In genomic region chr5:143654670-143655510, GRCm38 (mm10) we compare ENCODE assay signal across 9 mouse cellular contexts. TPM values are rescaled to one million over a fixed set of nuclear protein-coding genes. Genes with fewer than 3 reads are reported as not detected.
DNase-seq lines count a peak whose midpoint lies in the region; ATAC-seq lines count a peak whose summit lies in the region.
"Had no signal": no experiment of that assay in that cellular context is flagged by ENCODE, and none has a peak within 500 bp of the region (broad histone marks: within the 10 kb centered on the region; RNA-seq: fewer than 3 reads in every experiment).

No protein-coding gene starts in this region.

- no peaks in the 10 kb centered on the region for H3K36me3 ChIP-seq in embryonic facial prominence, embryonic 12.5 days
- H3K36me3 ChIP-seq in midbrain, embryonic 14.5 days (ENCODE audit: control insufficient read depth, insufficient read depth, low read length): no peaks in the 10 kb centered on the region

- no peaks in the 10 kb centered on the region for H3K9me3 ChIP-seq in embryonic facial prominence, embryonic 12.5 days
- no peaks in the 10 kb centered on the region for H3K9me3 ChIP-seq in midbrain, embryonic 14.5 days (ENCODE audit: control insufficient read depth, low read length)

- no peak overlapping the region for H3K4me3 ChIP-seq in embryonic facial prominence, embryonic 12.5 days
- no peak overlapping the region for H3K4me3 ChIP-seq in midbrain, embryonic 14.5 days (replicated peaks; ENCODE audit: low read depth, low read length)

- ATAC-seq in embryonic facial prominence, embryonic 12.5 days (ENCODE audit: insufficient number of reproducible peaks, insufficient read depth, low FRiP score, low TSS enrichment): no peak
- no peak for ATAC-seq in midbrain, embryonic 14.5 days (ENCODE audit: low FRiP score, low TSS enrichment)

- no peak overlapping the region for H3K9ac ChIP-seq in embryonic facial prominence, embryonic 12.5 days
- no peak overlapping the region for H3K9ac ChIP-seq in midbrain, embryonic 14.5 days (replicated peaks; ENCODE audit: low read length)

- 8% methylated on average over 7 of the region's 7 CpGs for WGBS in embryonic facial prominence, embryonic 12.5 days
- WGBS in midbrain, embryonic 14.5 days: 31% methylated on average over 7 of the region's 7 CpGs

- H3K4me2 ChIP-seq in embryonic facial prominence, embryonic 12.5 days (replicated peaks): 0 out of 2 replicates have a peak overlapping the region, but pooled peaks have one; percentile 2
- H3K4me2 ChIP-seq in midbrain, embryonic 14.5 days (ENCODE audit: low read length): no peak overlapping the region

- intact Hi-C loops in heart, postnatal 36 days (cut with DNase I): loop anchor here (2.0 kb wide), 2 partner anchors 14 kb away; no protein-coding TSS in a partner anchor

- H3K4me1 ChIP-seq in embryonic facial prominence, embryonic 12.5 days: peaks cover 44% of the 10 kb centered on the region
- no peaks in the 10 kb centered on the region for H3K4me1 ChIP-seq in midbrain, embryonic 14.5 days (ENCODE audit: control insufficient read depth, insufficient read depth, low read length)

- peak overlapping the region; percentile 91 for H3K27ac ChIP-seq in embryonic facial prominence, embryonic 12.5 days
- H3K27ac ChIP-seq in midbrain, embryonic 14.5 days (replicated peaks; ENCODE audit: low read depth, low read length): no peak overlapping the region
- H3K27ac ChIP-seq: macrophage had no signal

- no peaks in the 10 kb centered on the region for H3K27me3 ChIP-seq in embryonic facial prominence, embryonic 12.5 days
- no peaks in the 10 kb centered on the region for H3K27me3 ChIP-seq in midbrain, embryonic 14.5 days (ENCODE audit: control insufficient read depth, insufficient read depth, low read length)

- peak; percentile 96 for DNase-seq in heart, adult 11 months
- DNase-seq in heart, postnatal 36 days: no peak
- peak; percentile 70 for DNase-seq in induced T-regulatory cell, adult 2 months (ENCODE audit: low read depth)
- peak; percentile 58 for DNase-seq in lung, postnatal 10 days
- DNase-seq in adrenal gland, adult 18-20 months (ENCODE audit: low spot score in 2 of 2): no peak
- no peak for DNase-seq in yolk sac, embryonic 10.5 days (ENCODE audit: low spot score)
- no peak for DNase-seq in midbrain, embryonic 14.5 days

RNA-seq across cellular contexts. Expression of gene Cyth3, which starts 32.6 kb away (rescaled TPM):
- 10 to 100 TPM; 34.7 to 40.7 TPM for total RNA-seq in heart, postnatal 36 days (2021)
- 46.0 and 48.7 TPM in 2 replicates for polyA plus RNA-seq in embryonic facial prominence, embryonic 12.5 days (2016; fragmentation: Nextera tagmentation; extraction: Ambion mirVana)
- 100 to 1,000 TPM in 1 of 2 experiments, 10 to 100 TPM in 1; 81.9 to 153 TPM for total RNA-seq in adrenal gland, adult 18-20 months (2021)
- 34.5 and 38.0 TPM in 2 replicates for polyA plus RNA-seq in midbrain, embryonic 14.5 days (2014; fragmentation: Nextera tagmentation; extraction: Ambion mirVana)

Comparison
In these comparisons a context has a peak if more than half of its experiments do, and no peak if none do; other contexts are left out.
1. DNase-seq: peak in heart, adult 11 months (single experiment), induced T-regulatory cell, adult 2 months (single experiment) and lung, postnatal 10 days (single experiment); none in heart, postnatal 36 days (0 of 2), adrenal gland, adult 18-20 months (0 of 2), yolk sac, embryonic 10.5 days (single experiment) and midbrain, embryonic 14.5 days (single experiment).